Mouse (Mus musculus) heart, adult 8-10 months (tissue): ENCODE measurements around the gene Epha8. TPM values are rescaled to one million over a fixed set of nuclear protein-coding genes. Genes with fewer than 3 reads are reported as not detected.

Experiments used
- DNase-seq: peaks from one replicate; pipeline ENCODE4 v3.0.0; 2022; ENCODE audit warnings: low spot score
- total RNA-seq, 4 experiments: library from RNA; stranded (reverse); gene quantifications; 2 replicates each; pipeline ENCODE4 v1.2.4; 2022

Epha8 gene
- total RNA-seq, 4 experiments from 2014 or later, result 0.13 TPM; not detected in 3

GRCm38 (mm10) chr4:136907033-136907432, 49.6 kb downstream of the Epha8 start:
- DNase-seq, result no peak

GRCm38 (mm10) chr4:136904767-136905539, 51.7 kb downstream of the Epha8 start:
- DNase-seq, result no peak

GRCm38 (mm10) chr4:136899154-136899553, 57.5 kb downstream of the Epha8 start:
- no peak for DNase-seq

- no peak for DNase-seq
Measured at GRCm38 (mm10) chr4:136898637-136899036, 58.0 kb downstream of the Epha8 start, which contains the start of gene C1qa. TSS of gene C1qa (minus strand) at chr4:136898803.

GRCm38 (mm10) chr4:136898084-136898598, 58.5 kb downstream of the Epha8 start:
- no peak for DNase-seq

- DNase-seq, result no peak
Measured at GRCm38 (mm10) chr4:136896461-136896860, 60.2 kb downstream of the Epha8 start.

GRCm38 (mm10) chr4:136895861-136896260, 60.8 kb downstream of the Epha8 start:
- DNase-seq, result no peak

- no peak for DNase-seq
Measured at GRCm38 (mm10) chr4:136894821-136895220, 61.8 kb downstream of the Epha8 start.

GRCm38 (mm10) chr4:136893691-136894543, 62.7 kb downstream of the Epha8 start:
- DNase-seq, result no peak

GRCm38 (mm10) chr4:136892811-136893210, 63.8 kb downstream of the Epha8 start, which contains the start of gene C1qc:
TSS of gene C1qc (minus strand) at chr4:136893065.
- DNase-seq, result peak; percentile 56

GRCm38 (mm10) chr4:136892371-136892770, 64.2 kb downstream of the Epha8 start:
- no peak for DNase-seq

- no peak for DNase-seq
Measured at GRCm38 (mm10) chr4:136891115-136891514, 65.5 kb downstream of the Epha8 start.

GRCm38 (mm10) chr4:136889981-136890380, 66.6 kb downstream of the Epha8 start:
- no peak for DNase-seq

GRCm38 (mm10) chr4:136887714-136888113, 68.9 kb downstream of the Epha8 start:
- no peak for DNase-seq

- DNase-seq, result peak; percentile 53
Measured at GRCm38 (mm10) chr4:136886101-136886500, 70.5 kb downstream of the Epha8 start, which contains the start of gene C1qb. TSS of gene C1qb (minus strand) at chr4:136886187.

Other genes starting within 250 kb of the Epha8 start
- gene Ephb2, start 120.8 kb downstream of the Epha8 start, total RNA-seq, result under 1 TPM; 0.44 to 0.86 (median 0.45) TPM
- 10 to 100 TPM; 30.2 to 38.5 (median 31.2) TPM for gene C1qb, start 70.6 kb downstream of the Epha8 start, total RNA-seq
- 10 to 100 TPM; 21.6 to 30.2 (median 24.9) TPM for gene C1qc, start 63.8 kb downstream of the Epha8 start, total RNA-seq
- gene C1qa, start 58.0 kb downstream of the Epha8 start, total RNA-seq, result 10 to 100 TPM; 23.6 to 36.8 (median 31.2) TPM
- gene Zbtb40, start 92.0 kb upstream of the Epha8 start, total RNA-seq, result 1 to 10 TPM; 5.6 to 9.3 (median 7.1) TPM